Mouse (Mus musculus) stomach, embryonic 16.5 days (tissue): ENCODE measurements around the gene Cpsf6. TPM values are rescaled to one million over a fixed set of nuclear protein-coding genes. Genes with fewer than 3 reads are reported as not detected.

Experiments
- ATAC-seq: fragments of 200-750 bp; cut with Nextera tagmentation; 2 replicates; pipeline ENCODE4 v1.8.0; 2017; ENCODE audit warnings: moderate number of reproducible peaks, moderate TSS enrichment; ENCODE audit not compliant: insufficient read depth, low FRiP score
- H3K27ac ChIP-seq: fragments of 300-500 bp; sonication (generic); 2 replicates; pipeline ENCODE4 v1.5.1; 2014; ENCODE audit warnings: low read length
- H3K27me3 ChIP-seq: fragments of 300-500 bp; sonication (generic); 2 replicates; pipeline ENCODE4 v1.6.1; 2014; ENCODE audit warnings: low read length, control low read depth, mixed read lengths; ENCODE audit not compliant: control insufficient read depth, insufficient read depth
- H3K36me3 ChIP-seq: fragments of 300-500 bp; sonication (generic); 2 replicates; pipeline ENCODE4 v1.6.1; 2014; ENCODE audit warnings: low read length; ENCODE audit not compliant: control insufficient read depth, insufficient read depth
- H3K4me1 ChIP-seq: fragments of 300-500 bp; sonication (generic); 2 replicates; pipeline ENCODE4 v1.6.1; 2014; ENCODE audit warnings: low read length, control low read depth, mixed read lengths; ENCODE audit not compliant: control insufficient read depth, insufficient read depth
- H3K4me2 ChIP-seq: fragments of 300-500 bp; sonication (generic); 2 replicates; pipeline ENCODE4 v1.6.1; 2014; ENCODE audit warnings: low read depth, low read length, mixed read lengths
- H3K4me3 ChIP-seq: fragments of 300-500 bp; sonication (generic); replicated peaks from 2 replicates; pipeline ENCODE4 v1.5.1; 2014; ENCODE audit warnings: mild to moderate bottlenecking, low read length
- H3K9ac ChIP-seq: fragments of 300-500 bp; sonication (generic); 2 replicates; pipeline ENCODE4 v1.6.1; 2014; ENCODE audit warnings: low read length
- H3K9me3 ChIP-seq: fragments of 300-500 bp; sonication (generic); replicated peaks from 2 replicates; pipeline ENCODE4 v1.6.1; 2016; ENCODE audit warnings: low read length, control low read depth; ENCODE audit not compliant: control insufficient read depth
- WGBS: fragments of 180-500 bp; shearing (Covaris S2); extraction: QIAGEN DNeasy Blood & Tissue Kit; methylation state at CpG from one replicate; pipeline ENCODE4 v1.1.7; 2014; 5-methylcytosine and 5-hydroxymethylcytosine counted together
- polyA plus RNA-seq: library from polyadenylated mRNA; unstranded; fragments of >200 nt; fragmentation: Nextera tagmentation; extraction: Ambion mirVana; gene quantifications from 2 replicates; pipeline ENCODE4 v1.2.1, GENCODE M21; 2015

Gene Cpsf6
- polyA plus RNA-seq, 1 experiment from 2014 or later, result 121 TPM

GRCm38 (mm10) chr10:117409373-117410354 is 29.8 kb upstream of the Cpsf6 start:
- H3K36me3 ChIP-seq, result no peaks in the 10 kb centered on the region
- no peaks in the 10 kb centered on the region for H3K27me3 ChIP-seq
- H3K4me1 ChIP-seq, result no peaks in the 10 kb centered on the region
- no peak overlapping the region for H3K27ac ChIP-seq
- 74% methylated on average over 21 of the region's 21 CpGs for WGBS
- no peaks in the 10 kb centered on the region for H3K9me3 ChIP-seq
- no peak overlapping the region for H3K9ac ChIP-seq
- no peak overlapping the region for H3K4me2 ChIP-seq
- ATAC-seq, result no peak
- no peak overlapping the region for H3K4me3 ChIP-seq

DNA sequence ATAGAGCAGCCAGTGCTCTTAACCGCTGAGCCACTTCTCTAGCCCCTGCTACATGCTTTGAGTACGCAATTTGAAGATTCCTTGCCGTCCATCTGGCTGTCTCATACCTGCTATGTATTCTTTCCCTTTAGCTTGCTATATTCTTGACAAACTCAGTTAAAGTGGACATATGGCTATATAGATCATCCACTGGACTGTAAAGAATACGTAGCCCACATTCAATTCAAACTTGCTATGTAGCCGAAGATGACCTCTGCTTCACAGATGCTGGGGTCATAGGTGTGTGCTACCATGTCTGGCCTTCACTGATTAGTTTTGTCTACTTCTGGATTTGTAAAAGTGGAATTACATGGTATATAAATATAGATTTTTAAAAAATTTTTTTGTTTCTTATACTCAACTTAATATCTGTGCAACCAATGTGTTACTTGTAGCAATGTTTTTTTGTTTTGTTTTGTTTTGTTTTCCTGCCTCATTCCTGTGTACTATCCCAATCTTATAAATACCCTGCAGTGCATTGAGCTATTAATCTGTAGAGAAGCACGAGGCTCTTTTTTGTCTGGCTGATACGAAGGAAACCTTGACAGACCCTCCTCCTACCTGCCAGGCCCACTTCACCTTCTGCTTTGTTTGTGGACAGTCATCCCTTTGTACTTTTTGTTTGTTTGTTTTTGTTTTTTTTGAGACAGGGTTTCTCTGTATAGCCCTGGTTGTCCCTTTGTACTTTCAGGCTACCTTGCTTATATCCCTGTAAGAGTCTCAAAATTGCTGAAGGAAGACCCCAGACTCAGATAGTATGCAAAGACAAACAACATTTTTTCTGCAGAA is 28.9 kb upstream of the Cpsf6 start:
- H3K27me3 ChIP-seq, result no peaks in the 10 kb centered on the region
- H3K9me3 ChIP-seq, result no peaks in the 10 kb centered on the region
- H3K4me3 ChIP-seq, result no peak overlapping the region
- ATAC-seq, result no peak
- no peak overlapping the region for H3K4me2 ChIP-seq
- H3K4me1 ChIP-seq, result no peaks in the 10 kb centered on the region
- no peak overlapping the region for H3K27ac ChIP-seq
- 80% methylated on average over 7 of the region's 7 CpGs for WGBS
- no peaks in the 10 kb centered on the region for H3K36me3 ChIP-seq
- no peak overlapping the region for H3K9ac ChIP-seq

DNA sequence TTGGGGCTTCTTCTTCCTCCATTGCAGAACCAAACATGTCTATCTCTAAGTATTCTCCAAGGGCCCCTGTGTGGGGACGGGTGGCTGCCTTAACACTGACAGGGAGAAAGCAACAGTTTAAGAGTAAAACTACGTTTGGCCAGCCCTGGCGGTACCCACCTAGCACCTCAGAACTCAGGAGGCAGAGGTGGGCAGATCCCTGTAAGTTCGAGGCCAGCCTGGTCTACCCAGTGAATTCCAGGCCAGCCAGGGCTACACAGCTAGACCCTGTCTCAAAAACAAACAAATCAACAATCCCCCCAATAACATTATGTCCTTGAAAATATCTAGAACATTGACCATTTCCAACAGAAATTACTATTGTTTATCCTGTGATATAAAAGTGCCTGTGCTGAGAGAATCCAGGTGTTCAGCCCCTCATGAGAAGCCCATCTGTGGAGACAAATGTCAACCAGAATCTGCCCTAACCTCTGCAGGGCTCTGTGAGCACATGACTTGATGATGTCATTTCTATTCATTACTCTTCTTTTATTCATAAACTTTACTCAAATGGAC is 28.0 kb upstream of the Cpsf6 start:
- Histone ChIP-seq H3K4me1 (no peaks in the 10 kb centered on the region), H3K27me3 (no peaks in the 10 kb centered on the region), H3K4me2 (no peak overlapping the region), H3K4me3 (no peak overlapping the region), H3K36me3 (no peaks in the 10 kb centered on the region), H3K27ac (no peak overlapping the region), H3K9ac (no peak overlapping the region), H3K9me3 (no peaks in the 10 kb centered on the region)
- no peak for ATAC-seq
- WGBS, result 79% methylated on average over 4 of the region's 4 CpGs

- H3K4me1 ChIP-seq, result no peaks in the 10 kb centered on the region
- no peak overlapping the region for H3K27ac ChIP-seq
- H3K9ac ChIP-seq, result no peak overlapping the region
- no peak overlapping the region for H3K4me2 ChIP-seq
- ATAC-seq, result no peak
- H3K36me3 ChIP-seq, result no peaks in the 10 kb centered on the region
- WGBS, result 86% methylated on average over 8 of the region's 8 CpGs
- H3K27me3 ChIP-seq, result no peaks in the 10 kb centered on the region
- no peaks in the 10 kb centered on the region for H3K9me3 ChIP-seq
- no peak overlapping the region for H3K4me3 ChIP-seq
These were observed 27.3 kb upstream of the Cpsf6 start for GRCm38 (mm10) chr10:117406843-117407733.

GRCm38 (mm10) chr10:117406283-117406588 is 26.4 kb upstream of the Cpsf6 start:
- H3K27me3 ChIP-seq, result no peaks in the 10 kb centered on the region
- no peaks in the 10 kb centered on the region for H3K4me1 ChIP-seq
- no peak overlapping the region for H3K9ac ChIP-seq
- H3K36me3 ChIP-seq, result no peaks in the 10 kb centered on the region
- H3K4me3 ChIP-seq, result no peak overlapping the region
- no peak for ATAC-seq
- no peaks in the 10 kb centered on the region for H3K9me3 ChIP-seq
- H3K4me2 ChIP-seq, result no peak overlapping the region
- 76% methylated on average over 5 of the region's 5 CpGs for WGBS
- no peak overlapping the region for H3K27ac ChIP-seq

DNA sequence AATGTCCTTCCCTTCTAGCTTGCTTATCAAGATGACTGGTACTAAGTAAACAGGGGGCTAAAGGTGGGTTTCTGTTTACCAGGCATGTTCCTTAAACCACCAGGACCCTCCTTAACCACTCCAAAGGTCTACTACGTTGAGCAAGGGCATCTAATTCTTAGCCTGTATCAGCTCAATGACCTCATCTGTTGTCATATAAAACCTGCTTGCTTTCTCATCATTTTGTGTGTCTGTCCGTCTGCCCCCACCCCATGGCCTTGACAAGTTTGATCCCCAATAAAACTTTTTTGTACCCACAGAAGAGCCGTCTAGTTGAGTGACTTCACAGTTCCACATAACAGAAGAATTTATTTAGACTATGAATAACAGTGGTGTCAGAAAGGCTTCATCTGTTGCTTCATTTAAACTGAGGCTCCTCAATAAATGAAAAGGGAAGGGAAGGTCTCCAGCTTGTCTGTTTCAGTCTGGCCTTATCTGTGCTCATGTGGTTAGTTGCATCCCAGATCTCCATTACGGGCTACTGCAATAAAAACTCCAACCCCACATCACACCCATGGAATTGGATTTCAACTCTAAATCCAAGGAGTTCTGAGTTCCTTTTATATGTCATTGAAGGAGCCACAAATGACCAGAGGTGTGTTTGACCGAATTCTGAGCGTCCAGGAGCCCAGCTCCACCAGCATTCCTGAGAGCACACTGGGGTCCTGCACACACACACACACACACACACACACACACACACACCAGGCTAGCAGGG is 25.9 kb upstream of the Cpsf6 start:
- no peaks in the 10 kb centered on the region for H3K27me3 ChIP-seq
- H3K9ac ChIP-seq, result no peak overlapping the region
- H3K36me3 ChIP-seq, result no peaks in the 10 kb centered on the region
- no peak overlapping the region for H3K4me2 ChIP-seq
- H3K27ac ChIP-seq, result no peak overlapping the region
- 71% methylated on average over 6 of the region's 6 CpGs for whole genome bisulfite sequencing
- ATAC-seq, result no peak
- no peak overlapping the region for H3K4me3 ChIP-seq
- no peaks in the 10 kb centered on the region for H3K4me1 ChIP-seq
- H3K9me3 ChIP-seq, result no peaks in the 10 kb centered on the region

- Histone ChIP-seq H3K27ac (no peak overlapping the region), H3K9ac (no peak overlapping the region), H3K36me3 (no peaks in the 10 kb centered on the region), H3K4me3 (no peak overlapping the region), H3K9me3 (no peaks in the 10 kb centered on the region), H3K4me2 (no peak overlapping the region), H3K4me1 (no peaks in the 10 kb centered on the region), H3K27me3 (no peaks in the 10 kb centered on the region)
- WGBS, result 88% methylated on average over 6 of the region's 6 CpGs
- ATAC-seq, result no peak
These were observed 24.6 kb upstream of the Cpsf6 start for GRCm38 (mm10) chr10:117404384-117404783.

- ATAC-seq, result no peak
- H3K27ac ChIP-seq, result no peak overlapping the region
- H3K36me3 ChIP-seq, result no peaks in the 10 kb centered on the region
- H3K27me3 ChIP-seq, result no peaks in the 10 kb centered on the region
- H3K4me2 ChIP-seq, result no peak overlapping the region
- H3K9me3 ChIP-seq, result no peaks in the 10 kb centered on the region
- H3K4me1 ChIP-seq, result no peaks in the 10 kb centered on the region
- WGBS, result 77% methylated on average over 15 of the region's 15 CpGs
- no peak overlapping the region for H3K9ac ChIP-seq
- H3K4me3 ChIP-seq, result no peak overlapping the region
These were observed 23.6 kb upstream of the Cpsf6 start for GRCm38 (mm10) chr10:117403344-117403953.
